Comparison of ENCODE assay signal across 8 mouse cellular contexts in genomic region chr5:89897495-89897894, GRCm38 (mm10). TPM values are rescaled to one million over a fixed set of nuclear protein-coding genes. Genes with fewer than 3 reads are reported as not detected.
DNase-seq lines count a peak whose midpoint lies in the region; ATAC-seq lines count a peak whose summit lies in the region.

No protein-coding gene starts in this region.

- no peaks in the 10 kb centered on the region for H3K9me3 ChIP-seq in forebrain, embryonic 15.5 days
- H3K9me3 ChIP-seq in neural tube, embryonic 14.5 days (ENCODE audit: control insufficient read depth, low read length), result no peaks in the 10 kb centered on the region
- H3K9me3 ChIP-seq in midbrain, embryonic 11.5 days (ENCODE audit: control insufficient read depth, low read length), result no peaks in the 10 kb centered on the region

- 40% methylated on average over 9 of the region's 9 CpGs for WGBS in forebrain, embryonic 15.5 days
- WGBS in neural tube, embryonic 14.5 days, result 52% methylated on average over 9 of the region's 9 CpGs
- 79% methylated on average over 9 of the region's 9 CpGs for WGBS in midbrain, embryonic 11.5 days

- H3K36me3 ChIP-seq in forebrain, embryonic 15.5 days, result no peaks in the 10 kb centered on the region
- no peaks in the 10 kb centered on the region for H3K36me3 ChIP-seq in neural tube, embryonic 14.5 days (ENCODE audit: control insufficient read depth, insufficient read depth, low read length)
- no peaks in the 10 kb centered on the region for H3K36me3 ChIP-seq in midbrain, embryonic 11.5 days (ENCODE audit: control insufficient read depth, insufficient read depth, low read length)

- peak; percentile 50; the same call in 1 of the 2 replicates for ATAC-seq in frontal cortex, adult (ENCODE audit: low TSS enrichment)
- peak; percentile 55 for ATAC-seq in forebrain, embryonic 15.5 days (replicated peaks)
- peak; percentile 71; the same call in 1 of the 2 replicates for ATAC-seq in neural tube, embryonic 14.5 days (ENCODE audit: low read depth)
- no peak for ATAC-seq in midbrain, embryonic 11.5 days (ENCODE audit: low FRiP score)

- no peaks in the 10 kb centered on the region for H3K27me3 ChIP-seq in forebrain, embryonic 15.5 days
- H3K27me3 ChIP-seq in neural tube, embryonic 14.5 days (ENCODE audit: control insufficient read depth, insufficient read depth, low read length), result no peaks in the 10 kb centered on the region
- no peaks in the 10 kb centered on the region for H3K27me3 ChIP-seq in midbrain, embryonic 11.5 days (ENCODE audit: control insufficient read depth, insufficient read depth, low read length)

- no peak overlapping the region for H3K4me3 ChIP-seq in forebrain, embryonic 15.5 days
- no peak overlapping the region for H3K4me3 ChIP-seq in neural tube, embryonic 14.5 days (ENCODE audit: low read depth, low read length)
- no peak overlapping the region for H3K4me3 ChIP-seq in midbrain, embryonic 11.5 days (ENCODE audit: low read depth, low read length)

- H3K9ac ChIP-seq in forebrain, embryonic 15.5 days (replicated peaks), result no peak overlapping the region
- H3K9ac ChIP-seq in neural tube, embryonic 14.5 days (replicated peaks; ENCODE audit: low read depth, low read length), result no peak overlapping the region
- no peak overlapping the region for H3K9ac ChIP-seq in midbrain, embryonic 11.5 days (ENCODE audit: low read length)

- no peak overlapping the region for H3K27ac ChIP-seq in forebrain, embryonic 15.5 days (replicated peaks)
- H3K27ac ChIP-seq in neural tube, embryonic 14.5 days (ENCODE audit: low read depth, low read length), result no peak overlapping the region
- no peak overlapping the region for H3K27ac ChIP-seq in midbrain, embryonic 11.5 days (ENCODE audit: low read depth, low read length)

- no peak for DNase-seq in frontal cortex, adult 2 months (ENCODE audit: extremely low spot score in 1 of 2, low spot score in 1 of 2)
- peak; percentile 24 for DNase-seq in retina, postnatal 1 day
- no peak for DNase-seq in retina, embryonic 14.5 days (ENCODE audit: low spot score)
- DNase-seq in kidney, adult 9 months, result peak; percentile 28
- DNase-seq in midbrain, embryonic 11.5 days (ENCODE audit: low spot score, missing footprints), result no peak

- H3K4me1 ChIP-seq in forebrain, embryonic 15.5 days, result peaks cover 5% of the 10 kb centered on the region
- no peaks in the 10 kb centered on the region for H3K4me1 ChIP-seq in neural tube, embryonic 14.5 days (ENCODE audit: control insufficient read depth, insufficient read depth, low read length)
- no peaks in the 10 kb centered on the region for H3K4me1 ChIP-seq in midbrain, embryonic 11.5 days (ENCODE audit: control insufficient read depth, insufficient read depth, low read length)

- no peak overlapping the region for H3K4me2 ChIP-seq in forebrain, embryonic 15.5 days (replicated peaks)
- no peak overlapping the region for H3K4me2 ChIP-seq in neural tube, embryonic 14.5 days (ENCODE audit: low read depth, low read length)
- H3K4me2 ChIP-seq in midbrain, embryonic 11.5 days, result no peak overlapping the region

RNA-seq across cellular contexts. Expression of gene Adamts3, which starts 14.4 kb away (rescaled TPM):
- polyA plus RNA-seq in frontal cortex, adult 2 months (2012; rRNA removed), result 10.7 and 11.1 TPM in 2 replicates
- polyA plus RNA-seq in forebrain, embryonic 15.5 days (2015; fragmentation: Nextera tagmentation; extraction: Ambion mirVana), result 14.0 and 14.4 TPM in 2 replicates
- 10.9 and 12.8 TPM in 2 replicates for polyA plus RNA-seq in neural tube, embryonic 14.5 days (2014; fragmentation: Nextera tagmentation; extraction: Ambion mirVana)
- polyA plus RNA-seq in midbrain, embryonic 11.5 days (2014; fragmentation: Nextera tagmentation; extraction: Ambion mirVana), result 4.5 and 4.9 TPM in 2 replicates

Comparison
In these comparisons a context has a peak if more than half of its experiments do, and no peak if none do; other contexts are left out.
1. DNase-seq: peak in retina, postnatal 1 day (single experiment) and kidney, adult 9 months (single experiment); none in frontal cortex, adult 2 months (0 of 2), retina, embryonic 14.5 days (single experiment) and midbrain, embryonic 11.5 days (single experiment).